8 mouse cellular contexts compared by ENCODE assay signal in the genomic region with DNA sequence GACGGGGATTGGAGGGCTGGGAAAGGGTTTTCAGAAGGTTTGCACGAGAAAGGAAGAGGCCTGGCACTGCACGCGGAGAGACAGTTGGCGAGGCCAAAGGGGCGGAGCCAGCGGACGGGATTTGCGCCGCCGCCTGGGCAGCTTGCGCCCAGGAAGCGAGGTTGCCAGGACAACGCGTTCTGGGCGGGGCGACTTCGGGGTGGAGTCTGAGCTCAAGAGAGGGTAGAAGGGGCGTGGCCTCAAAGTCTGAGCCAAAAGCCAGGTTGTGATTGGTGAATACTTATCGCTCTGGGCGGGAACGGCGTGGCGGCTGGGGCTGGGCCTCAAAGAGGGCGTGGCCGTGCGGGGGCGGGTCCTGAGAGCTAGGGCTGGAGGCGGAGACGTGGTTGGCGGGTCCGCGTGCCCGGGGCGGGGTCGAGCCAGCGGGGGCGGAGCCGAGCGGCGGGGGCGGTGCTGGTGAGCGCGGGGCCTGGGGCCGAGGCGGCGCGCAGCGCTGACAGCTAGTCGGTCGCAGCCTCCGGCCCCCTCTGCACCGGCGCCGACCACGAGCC. TPM values are rescaled to one million over a fixed set of nuclear protein-coding genes. Genes with fewer than 3 reads are reported as not detected.
DNase-seq lines count a peak whose midpoint lies in the region; ATAC-seq and TF ChIP-seq lines count a peak whose summit lies in the region.

A gene (plus strand): TSS at position 487 of the 551 bp plus-strand sequence.

- peak within 1 kb of the TSS; percentile 53 for H3K4me3 ChIP-seq in embryonic fibroblast, embryonic 13.5 days (ENCODE audit: insufficient read depth, low read length)
- peak within 1 kb of the TSS; percentile 68 for H3K4me3 ChIP-seq in limb, embryonic 12.5 days (replicated peaks)
- H3K4me3 ChIP-seq in midbrain, embryonic 15.5 days = peak within 1 kb of the TSS; percentile 76

- H3K9ac ChIP-seq in limb, embryonic 12.5 days (replicated peaks) = peak within 1 kb of the TSS; percentile 68
- peak within 1 kb of the TSS; percentile 67 for H3K9ac ChIP-seq in midbrain, embryonic 15.5 days

- no peak for TF ChIP-seq CTCF in embryonic fibroblast, embryonic 13.5 days (IDR thresholded peaks at IDR 0.05; ENCODE audit: borderline replicate concordance, insufficient read depth, low read length)

- peak; percentile 98 for DNase-seq in 3134 (ENCODE audit: extremely low read depth, insufficient read length, low spot score)
- DNase-seq in brain, adult 2 months (ENCODE audit: low read depth, low spot score) = peak; percentile 99
- peak; percentile 100 for DNase-seq in heart, adult 8-10 months (ENCODE audit: low spot score)
- DNase-seq in kidney, adult 8-10 months = peak; percentile 99 to 100
- peak; percentile 93 to 95 for DNase-seq in spleen, adult 18-20 months

- no peaks in the 10 kb centered on the region; the same call in 1 of the 2 replicates for H3K4me1 ChIP-seq in embryonic fibroblast, embryonic 13.5 days (ENCODE audit: control insufficient read depth, insufficient read depth, low read length)
- peaks cover 23% of the 10 kb centered on the region for H3K4me1 ChIP-seq in limb, embryonic 12.5 days (replicated peaks)
- H3K4me1 ChIP-seq in midbrain, embryonic 15.5 days = peaks cover 16% of the 10 kb centered on the region

- peak; percentile 35; the same call in 1 of the 2 replicates for TF ChIP-seq POLR2A in embryonic fibroblast, embryonic 13.5 days (IDR thresholded peaks at IDR 0.05; ENCODE audit: low read depth, low read length)

- ATAC-seq in limb, embryonic 12.5 days (ENCODE audit: insufficient number of reproducible peaks, insufficient read depth, low FRiP score, low TSS enrichment, low read depth) = peak; percentile 90
- peak; percentile 93 for ATAC-seq in midbrain, embryonic 15.5 days (replicated peaks)

- H3K36me3 ChIP-seq in limb, embryonic 12.5 days = no peaks in the 10 kb centered on the region
- H3K36me3 ChIP-seq in midbrain, embryonic 15.5 days (replicated peaks) = no peaks in the 10 kb centered on the region

- H3K27me3 ChIP-seq in limb, embryonic 12.5 days = peaks cover 64% of the 10 kb centered on the region
- no peaks in the 10 kb centered on the region for H3K27me3 ChIP-seq in midbrain, embryonic 15.5 days (replicated peaks)

- no peaks in the 10 kb centered on the region for H3K9me3 ChIP-seq in limb, embryonic 12.5 days
- H3K9me3 ChIP-seq in midbrain, embryonic 15.5 days = no peaks in the 10 kb centered on the region

- peak within 1 kb of the TSS; percentile 2; the same call in 1 of the 2 replicates for H3K27ac ChIP-seq in embryonic fibroblast, embryonic 13.5 days (ENCODE audit: insufficient read depth, low read length)
- H3K27ac ChIP-seq in limb, embryonic 12.5 days = 0 out of 2 replicates have a peak within 1 kb of the TSS, but pooled peaks have one; percentile 37
- peak within 1 kb of the TSS; percentile 78 for H3K27ac ChIP-seq in midbrain, embryonic 15.5 days

- under 1% methylated on average over 56 of the region's 56 CpGs for WGBS in limb, embryonic 12.5 days
- 0% methylated on average over 40 of the region's 56 CpGs for WGBS in midbrain, embryonic 15.5 days

- peak within 1 kb of the TSS; percentile 99 for H3K4me2 ChIP-seq in limb, embryonic 12.5 days
- H3K4me2 ChIP-seq in midbrain, embryonic 15.5 days = peak within 1 kb of the TSS; percentile 99

RNA-seq across cellular contexts. Expression of the gene that starts here (rescaled TPM):
- polyA plus RNA-seq in embryonic fibroblast, embryonic 13.5 days (2011; ENCODE audit: insufficient read length, low read depth, missing spikeins) = 1.8 and 3.4 TPM in 2 replicates
- under 1 TPM; 0.33 to 1.00 (median 0.66) TPM for total RNA-seq in heart, adult 8-10 months (2022)
- 2.9 and 4.6 TPM in 2 replicates for polyA plus RNA-seq in limb, embryonic 12.5 days (2016; fragmentation: Nextera tagmentation; extraction: Ambion mirVana)
- polyA plus RNA-seq in midbrain, embryonic 15.5 days (2015; fragmentation: Nextera tagmentation; extraction: Ambion mirVana) = 23.6 and 24.9 TPM in 2 replicates

Comparison
In these comparisons a context has a peak if more than half of its experiments do, and no peak if none do; other contexts are left out.
1. Peak in every context shown above with its lines: DNase-seq, ATAC-seq, H3K4me3 ChIP-seq and H3K27ac ChIP-seq.
2. Peak in DNase-seq in heart, adult 8-10 months; RNA of the gene not detected or under 1 TPM.
3. H3K27ac ChIP-seq: peak in every context shown above with its lines; median percentile 78 in midbrain, embryonic 15.5 days; 37 in limb, embryonic 12.5 days; 2 in embryonic fibroblast, embryonic 13.5 days.